Mouse (Mus musculus): ENCODE measurements around the gene Gm11011. TPM values are rescaled to one million over a fixed set of nuclear protein-coding genes. Genes with fewer than 3 reads are reported as not detected.

Gm11011 gene
- not detected for polyA plus RNA-seq (2017; shearing (Covaris generic))

DNA sequence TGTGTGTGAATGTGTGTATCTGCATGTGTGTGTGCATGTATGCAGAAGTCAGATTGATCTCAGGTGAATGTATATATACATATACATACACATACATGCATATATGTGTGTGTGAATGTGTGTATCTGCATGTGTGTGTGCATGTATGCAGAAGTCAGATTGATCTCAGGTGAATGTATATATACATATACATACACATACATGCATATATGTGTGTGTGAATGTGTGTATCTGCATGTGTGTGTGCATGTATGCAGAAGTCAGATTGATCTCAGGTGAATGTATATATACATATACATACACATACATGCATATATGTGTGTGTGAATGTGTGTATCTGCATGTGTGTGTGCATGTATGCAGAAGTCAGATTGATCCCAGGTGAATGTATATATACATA lies at the start of gene Gm11011:
Gm11011 (minus strand) TSS at position 101 of the 400 bp plus-strand sequence.

DNA sequence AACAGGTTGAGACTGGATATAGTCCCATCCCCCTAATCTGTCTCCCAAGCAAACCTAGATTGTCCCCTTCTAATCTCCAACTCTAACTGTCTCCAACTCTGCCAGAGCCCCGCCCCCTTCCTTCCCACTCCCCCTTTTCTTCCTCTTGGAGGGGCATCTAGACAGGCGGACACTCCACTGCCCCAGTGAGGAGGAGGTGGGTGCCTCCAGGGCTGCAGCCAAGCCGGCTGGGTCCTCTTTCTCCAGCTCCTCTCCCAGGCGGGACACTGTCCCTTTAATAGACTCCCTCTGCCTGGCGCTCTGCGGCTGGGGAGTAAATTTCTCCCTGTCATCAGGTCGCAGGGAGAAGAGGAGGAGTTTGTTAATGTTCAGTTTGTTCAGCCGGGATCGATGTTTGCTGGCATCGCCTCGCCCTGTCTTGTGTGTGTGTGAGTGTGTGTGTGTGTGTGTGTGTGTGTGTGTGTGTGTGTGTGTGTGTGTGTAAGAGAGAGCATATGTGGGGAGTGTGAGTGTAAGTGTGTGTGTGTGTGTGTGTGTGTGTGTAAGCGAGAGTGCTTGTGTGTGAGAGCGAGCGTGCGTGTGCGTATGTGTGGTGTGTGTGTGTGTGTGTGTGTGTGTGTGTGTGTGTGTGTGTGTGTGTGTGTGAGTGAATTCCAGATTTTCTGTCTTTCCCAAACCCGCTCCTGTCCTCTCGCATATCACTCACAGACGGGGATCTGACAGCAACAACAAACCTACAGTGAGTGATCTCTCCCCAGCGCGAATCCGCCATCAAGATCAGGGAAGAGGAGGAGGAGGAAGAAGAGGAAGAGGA lies 45.0 kb upstream of the Gm11011 start, which contains the start of gene Tshz2:
Tshz2 (plus strand) TSS at position 676 of the 814 bp plus-strand sequence.

Other genes starting within 250 kb of the Gm11011 start
- 2.0 TPM for gene Tshz2, start 45.3 kb upstream of the Gm11011 start, polyA plus RNA-seq (2017; shearing (Covaris generic))